Mouse (Mus musculus): ENCODE measurements around the gene 4933427I04Rik. TPM values are rescaled to one million over a fixed set of nuclear protein-coding genes. Genes with fewer than 3 reads are reported as not detected.

4933427I04Rik gene
- total RNA-seq (2021), result not detected
- long read RNA-seq, experiment 1, result 0 reads
- long read RNA-seq, experiment 2, result 0 reads

DNA sequence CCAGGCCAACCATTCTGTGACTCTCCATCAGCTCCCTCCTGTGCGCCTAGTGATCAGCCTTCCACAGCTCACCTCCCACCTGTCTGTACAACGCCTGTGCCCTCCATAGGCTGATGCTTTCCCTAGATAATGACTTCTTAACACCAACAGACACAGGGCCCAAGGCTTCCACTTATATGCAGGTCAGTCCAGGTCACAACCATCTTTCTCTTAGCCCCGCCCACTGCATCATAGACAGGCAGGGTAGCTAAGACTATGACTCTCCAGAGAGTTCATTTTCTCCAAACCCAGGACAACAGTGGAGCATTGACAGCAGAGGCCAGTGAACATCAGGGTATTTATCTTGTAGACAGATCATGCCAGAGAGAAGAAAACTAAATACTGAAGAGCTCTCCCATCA, at the start of gene 4933427I04Rik:
4933427I04Rik (plus strand) TSS at position 301 of the 400 bp plus-strand sequence.
- no peak for DNase-seq (ENCODE audit: low spot score in 2 of 2)
- intact Hi-C loops (cut with DNase I), result no loop called here

DNA sequence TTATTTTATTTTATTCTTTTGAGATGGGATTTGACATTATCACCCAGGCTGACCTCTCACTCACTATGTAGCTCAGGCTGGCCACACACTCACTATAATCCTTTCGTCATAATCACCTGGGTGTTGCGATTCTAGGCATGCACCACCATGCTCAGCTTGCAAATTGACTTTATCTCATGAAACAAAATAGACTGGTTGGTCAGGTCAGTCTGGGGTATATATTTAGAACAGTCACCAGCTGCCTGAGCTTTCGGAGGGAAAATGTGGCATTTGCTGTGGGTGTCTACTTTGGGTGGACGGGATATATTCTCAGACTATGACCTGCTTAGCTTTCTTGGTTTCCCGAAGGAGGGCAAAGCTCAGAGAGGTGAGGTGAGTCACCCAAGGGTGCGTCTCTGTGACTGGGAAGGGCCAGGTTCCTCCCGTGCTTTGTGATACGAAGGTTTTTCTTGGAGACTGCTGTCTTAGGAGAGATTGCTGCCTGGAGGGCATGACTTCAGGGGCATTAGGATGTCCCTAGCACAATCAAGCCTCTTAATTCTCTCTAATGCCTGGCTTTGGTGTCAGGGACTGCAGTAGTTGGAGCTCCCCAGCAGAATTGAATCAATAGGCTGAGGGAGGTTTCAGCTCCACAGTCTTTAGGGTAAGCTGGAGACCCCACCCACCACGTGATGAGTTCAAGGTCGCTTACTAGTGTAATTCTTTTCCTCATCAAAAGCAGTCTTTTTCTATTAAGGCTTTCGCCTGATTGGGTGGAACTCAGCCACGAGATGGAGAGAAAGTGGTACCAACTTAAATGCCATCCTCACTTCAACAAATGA, 48.8 kb upstream of the 4933427I04Rik start:
- DNase-seq (ENCODE audit: low spot score in 2 of 2), result no peak
- intact Hi-C loops (cut with DNase I), result no loop called here

GRCm38 (mm10) chr4:123812525-123812924, 47.0 kb upstream of the 4933427I04Rik start:
- intact Hi-C loops (cut with DNase I), result no loop called here
- no peak for DNase-seq (ENCODE audit: low spot score in 2 of 2)

DNA sequence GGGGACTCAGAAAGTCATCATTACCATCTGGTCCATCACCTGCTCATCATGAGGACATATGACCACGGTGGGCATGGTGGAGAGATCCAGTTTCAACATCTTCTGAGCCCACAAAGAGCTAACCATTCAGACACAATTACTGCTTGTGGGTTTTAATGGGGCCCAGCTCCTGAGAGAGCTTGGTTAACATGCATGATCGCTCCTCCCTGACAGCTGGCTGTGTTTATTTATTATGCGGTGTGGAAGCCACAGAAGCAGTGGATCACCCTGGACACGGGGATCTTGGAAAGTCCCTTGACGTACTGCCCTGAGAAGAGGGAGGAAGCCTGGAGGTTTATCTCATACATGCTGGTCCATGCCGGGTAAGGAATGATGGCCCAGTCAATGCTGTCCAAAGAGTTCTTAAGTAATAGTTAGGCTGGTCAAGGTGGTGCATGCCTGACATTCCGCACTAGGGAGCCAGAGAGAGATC, 45.4 kb upstream of the 4933427I04Rik start:
- intact Hi-C loops (cut with DNase I), result no loop called here
- no peak for DNase-seq (ENCODE audit: low spot score in 2 of 2)

- intact Hi-C loops (cut with DNase I), result loop anchor here (2.0 kb wide), 1 partner anchor 80 kb away; no protein-coding TSS in a partner anchor
- peak in 1 of 2 experiments; percentile 33 for DNase-seq (ENCODE audit: low spot score in 2 of 2)
Observed at GRCm38 (mm10) chr4:123819093-123819610, 40.3 kb upstream of the 4933427I04Rik start.

DNA sequence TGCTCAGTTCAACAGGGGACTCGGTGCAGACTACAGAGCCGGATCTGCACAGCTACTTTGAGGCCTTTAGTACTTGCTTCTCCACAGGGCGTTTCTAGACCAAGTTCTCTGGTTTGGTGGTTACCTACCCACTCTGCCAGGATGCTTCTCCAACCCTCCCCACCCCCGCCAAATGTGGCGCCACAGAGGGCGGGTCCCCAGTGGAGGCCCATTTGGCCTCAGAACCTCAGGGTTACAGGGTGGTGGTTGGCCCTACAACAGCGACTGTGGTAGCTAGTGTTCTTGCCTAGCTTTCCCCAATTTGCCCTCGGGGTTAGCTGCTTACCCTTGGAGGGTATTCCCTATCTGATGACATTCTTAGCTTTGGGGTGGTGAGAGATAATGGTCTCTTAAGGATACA, 17.4 kb upstream of the 4933427I04Rik start:
- no peak for DNase-seq (ENCODE audit: low spot score in 2 of 2)
- intact Hi-C loops (cut with DNase I), result no loop called here

- intact Hi-C loops (cut with DNase I), result no loop called here
- DNase-seq (ENCODE audit: low spot score in 2 of 2), result no peak
Observed at GRCm38 (mm10) chr4:123856888-123857287, 2.6 kb upstream of the 4933427I04Rik start.

DNA sequence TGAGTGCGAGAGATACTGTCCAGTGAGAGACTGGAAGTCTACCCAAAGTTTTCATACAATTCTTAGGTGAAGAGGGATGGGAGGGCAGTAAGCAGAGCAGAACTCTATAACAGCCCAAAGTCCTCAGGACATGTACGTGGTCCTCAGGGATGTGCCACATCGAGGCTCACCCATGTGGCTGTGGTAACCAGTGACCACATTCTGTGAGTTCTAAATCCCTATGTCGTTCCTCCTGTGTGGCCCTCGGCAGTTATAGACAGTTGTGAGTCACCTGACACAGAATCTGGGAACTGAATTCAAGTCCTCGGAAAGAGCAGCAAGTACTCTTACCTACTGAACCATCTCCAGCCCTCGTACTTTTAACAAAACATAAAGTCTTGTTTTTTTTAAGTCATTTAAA, 1.4 kb upstream of the 4933427I04Rik start:
- intact Hi-C loops (cut with DNase I), result no loop called here
- DNase-seq (ENCODE audit: low spot score in 2 of 2), result no peak

DNA sequence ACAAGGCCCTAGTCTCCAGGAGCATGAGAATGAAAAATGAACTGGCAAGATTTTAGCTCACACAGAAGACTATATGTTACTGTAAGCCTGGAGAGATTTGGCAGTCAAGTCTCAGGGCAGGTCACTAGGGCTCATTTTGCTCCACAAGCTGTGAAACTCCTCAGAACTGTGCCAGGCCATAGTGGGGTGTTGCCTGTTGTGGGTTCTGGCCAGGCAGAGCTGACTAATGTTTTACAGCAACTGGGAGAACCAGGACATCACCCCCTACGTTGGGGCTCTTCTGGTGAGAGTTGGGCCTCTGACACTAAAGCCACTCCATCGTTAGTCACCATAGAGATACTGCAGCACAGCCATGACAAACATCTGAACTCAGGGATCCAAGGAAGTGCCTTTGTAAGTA, 324 bp downstream of the 4933427I04Rik start:
- no peak for DNase-seq (ENCODE audit: low spot score in 2 of 2)
- intact Hi-C loops (cut with DNase I), result no loop called here

- DNase-seq (ENCODE audit: low spot score in 2 of 2), result no peak
- intact Hi-C loops (cut with DNase I), result no loop called here
Observed at GRCm38 (mm10) chr4:123860621-123861020, 1.1 kb downstream of the 4933427I04Rik start.

- no peak for DNase-seq (ENCODE audit: low spot score in 2 of 2)
- intact Hi-C loops (cut with DNase I), result loop anchor here (5.0 kb wide), 1 partner anchor 61 kb away; no protein-coding TSS in a partner anchor
Observed at GRCm38 (mm10) chr4:123893726-123894125, 34.2 kb downstream of the 4933427I04Rik start.

DNA sequence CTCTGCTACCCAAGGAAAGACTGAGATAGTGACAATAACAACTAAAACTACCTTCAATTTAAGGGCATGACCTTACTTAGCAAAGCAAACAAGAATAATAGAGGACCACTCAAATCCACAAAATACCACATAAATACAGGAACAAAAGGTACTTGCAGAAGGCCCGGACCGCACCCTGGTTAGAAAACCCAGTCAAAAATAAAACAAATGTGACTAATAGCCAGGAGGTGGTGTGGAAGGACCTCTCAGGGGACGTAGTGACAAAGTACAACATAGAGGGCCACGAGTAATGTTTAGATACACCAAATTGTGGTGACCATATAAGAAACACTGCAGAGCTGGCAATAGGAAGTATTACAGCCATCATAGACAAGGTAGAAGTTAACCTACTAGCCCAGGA, 34.8 kb downstream of the 4933427I04Rik start:
- no peak for DNase-seq (ENCODE audit: low spot score in 2 of 2)
- intact Hi-C loops (cut with DNase I), result loop anchor here (5.0 kb wide), 1 partner anchor 62 kb away; no protein-coding TSS in a partner anchor

- DNase-seq (ENCODE audit: low spot score in 2 of 2), result peak in 1 of 2 experiments; percentile 65
- intact Hi-C loops (cut with DNase I), result loop anchor here (2.0 kb wide), 2 partner anchors 80 to 140 kb away; no protein-coding TSS in a partner anchor
Observed at GRCm38 (mm10) chr4:123898696-123899095, 39.2 kb downstream of the 4933427I04Rik start.

- intact Hi-C loops (cut with DNase I), result no loop called here
Observed at GRCm38 (mm10) chr4:123903432-123903831, 44.0 kb downstream of the 4933427I04Rik start.

GRCm38 (mm10) chr4:123904333-123905125, 45.0 kb downstream of the 4933427I04Rik start, which contains the start of gene Mycbp:
Mycbp (plus strand) TSS chr4:123904832.
- peak; percentile 98 to 99 for DNase-seq (ENCODE audit: low spot score in 2 of 2)
- intact Hi-C loops (cut with DNase I), result no loop called here

More at GRCm38 (mm10) chr4:123903432-123903831, 44.0 kb downstream of the 4933427I04Rik start:
- DNase-seq (ENCODE audit: low spot score in 2 of 2), result no peak

DNA sequence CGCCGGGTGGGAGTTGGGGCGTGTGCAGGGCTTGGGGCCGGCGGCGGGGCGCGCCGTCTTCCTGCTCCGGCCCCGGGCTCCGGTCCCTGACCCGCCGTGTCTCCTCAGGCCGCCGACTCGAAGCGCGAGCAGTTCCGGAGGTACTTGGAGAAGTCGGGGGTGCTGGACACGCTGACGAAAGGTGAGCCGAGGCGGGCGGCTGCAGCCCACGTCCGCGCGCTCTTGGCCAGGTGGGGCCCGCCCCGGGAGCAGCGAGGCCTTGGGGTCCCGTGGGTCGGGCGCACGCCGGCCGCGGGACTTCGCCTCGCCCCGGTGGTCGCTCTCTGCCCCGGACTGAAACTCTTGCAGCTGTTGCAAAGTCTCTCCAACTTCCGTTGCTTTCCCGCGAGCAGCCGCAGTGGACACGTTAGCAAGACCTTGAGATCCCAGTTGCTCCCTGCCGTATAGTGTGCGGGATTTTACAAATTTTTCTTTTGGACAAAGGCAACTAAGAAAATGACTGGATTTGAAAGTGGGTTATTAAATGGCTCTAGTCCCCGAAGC, 45.7 kb downstream of the 4933427I04Rik start:
- DNase-seq (ENCODE audit: low spot score in 2 of 2), result no peak
- intact Hi-C loops (cut with DNase I), result no loop called here

DNA sequence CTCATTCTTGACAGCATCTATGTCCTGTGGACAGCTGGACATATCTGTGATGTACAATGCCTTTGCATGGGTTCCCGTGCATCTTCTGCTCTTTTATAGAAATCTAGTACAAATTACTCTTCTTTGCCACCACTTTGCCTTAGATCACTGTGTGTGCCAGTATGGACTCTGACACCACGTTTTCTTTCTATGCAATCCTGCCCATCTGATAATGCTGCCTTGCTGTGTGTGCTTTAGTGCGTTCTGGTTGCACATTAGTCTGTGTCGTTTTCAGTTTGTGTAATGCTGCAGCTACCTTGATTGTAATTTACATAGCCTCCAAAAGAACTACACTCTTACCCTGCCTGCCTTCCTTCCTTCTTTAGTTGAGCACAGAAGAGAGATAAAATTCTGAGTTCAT, 52.0 kb downstream of the 4933427I04Rik start:
- intact Hi-C loops (cut with DNase I), result no loop called here
- DNase-seq (ENCODE audit: low spot score in 2 of 2), result no peak

DNA sequence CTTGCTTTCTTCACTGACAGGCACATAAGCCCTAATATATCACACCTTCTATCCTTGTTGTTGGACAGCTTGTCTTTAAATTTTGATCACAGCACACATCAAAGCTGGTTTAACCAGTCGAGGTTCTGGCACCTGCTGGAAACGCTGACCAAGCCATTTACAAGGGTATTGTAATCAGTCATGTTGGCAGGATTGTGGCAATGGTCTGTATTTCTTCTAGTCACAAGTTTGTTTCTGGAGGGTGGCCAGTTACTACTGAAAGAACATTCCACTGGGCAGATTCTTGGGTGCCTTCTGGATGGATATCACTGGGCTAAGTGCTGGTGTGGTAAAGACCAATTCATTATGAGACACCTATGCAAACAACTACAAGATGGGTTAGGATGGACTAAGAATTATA, 53.0 kb downstream of the 4933427I04Rik start:
- intact Hi-C loops (cut with DNase I), result no loop called here
- DNase-seq (ENCODE audit: low spot score in 2 of 2), result no peak

Data from left cerebral cortex, postnatal 14 days (tissue).